Mouse (Mus musculus): ENCODE results near the gene Col4a2.

DNA sequence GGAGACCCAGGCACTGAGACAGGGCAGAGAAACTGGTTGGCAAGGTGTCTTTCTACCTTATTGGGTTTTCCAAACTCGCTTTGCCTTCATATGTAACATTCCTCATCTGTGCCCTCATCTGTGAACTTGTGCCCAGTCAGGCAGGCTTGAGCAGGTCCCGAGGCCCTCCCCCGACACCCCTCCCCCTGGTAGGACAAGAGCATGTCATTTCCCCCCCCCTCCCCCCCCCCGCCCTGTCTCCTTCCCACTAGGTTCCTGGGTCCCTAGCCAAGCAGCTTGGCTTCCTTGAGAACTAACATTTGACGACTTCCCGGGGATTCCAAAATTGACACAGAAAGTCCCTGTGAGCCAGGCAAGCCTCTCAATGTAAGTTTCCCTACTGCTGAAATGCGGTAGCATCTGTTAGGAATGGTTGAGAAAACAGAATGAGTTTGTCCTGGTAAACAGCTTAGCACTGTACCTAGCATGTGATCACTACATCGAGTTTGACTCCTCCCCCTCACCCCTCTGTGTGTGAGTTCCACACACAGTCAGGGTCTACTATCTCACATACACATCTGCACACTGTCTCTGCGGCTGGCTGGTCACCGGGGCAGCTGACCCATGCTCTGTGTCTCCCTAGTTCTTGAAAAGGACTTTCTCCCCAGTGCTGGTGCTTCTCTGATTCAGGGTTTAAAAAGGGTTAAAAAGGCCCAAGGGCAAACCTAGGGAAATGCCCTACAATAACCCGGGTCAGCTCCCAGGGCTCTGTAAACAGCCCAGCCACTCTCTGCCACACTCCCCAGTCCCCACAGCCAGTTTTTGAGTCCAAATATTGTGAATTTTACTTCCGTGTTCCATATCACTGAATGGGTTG is 145.6 kb downstream of the Col4a2 start:
- TF ChIP-seq CTCF (IDR thresholded peaks at IDR 0.05; ENCODE audit: borderline replicate concordance, extremely low read depth, insufficient read depth, insufficient read length), result no peak
- no peak for TF ChIP-seq POLR2A (IDR thresholded peaks at IDR 0.05; ENCODE audit: borderline replicate concordance, extremely low read depth, insufficient read depth, insufficient read length, poor library complexity, severe bottlenecking)

Data from brain, embryonic 14.5 days (tissue).